Mouse (Mus musculus): Measurements from ENCODE around the gene Serpinb6b. TPM values are rescaled to one million over a fixed set of nuclear protein-coding genes. Genes with fewer than 3 reads are reported as not detected.
"Not testable (repeated sequence)": the region's sequence is repeated elsewhere in the genome, so short reads cannot be mapped to it uniquely, and the experiment has no call there.

Gene Serpinb6b
- polyA plus RNA-seq, 1 experiment = not detected

DNA sequence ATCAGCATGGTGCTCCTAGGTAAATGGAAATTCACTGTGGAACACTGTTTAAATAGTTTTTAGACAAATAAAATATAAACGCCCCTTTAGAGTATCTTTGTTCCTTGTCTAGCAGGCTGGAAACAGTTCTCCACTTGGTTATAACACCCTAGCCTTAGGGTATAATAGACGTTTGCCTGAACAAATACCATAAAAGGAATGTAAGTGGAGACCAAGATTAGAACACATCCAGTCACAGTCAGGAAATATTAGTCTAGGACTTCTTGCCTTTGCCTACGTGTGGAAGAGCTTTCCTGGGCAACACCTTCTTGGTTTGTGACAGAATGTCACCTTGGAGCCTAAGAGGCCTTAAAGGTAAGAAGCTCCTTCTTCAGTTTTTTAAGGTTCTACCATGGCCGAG lies 8.5 kb upstream of the Serpinb6b start:
- 67% methylated on average over 4 of the region's 4 CpGs for whole genome bisulfite sequencing
- Histone ChIP-seq H3K4me1 (ENCODE audit: control insufficient read depth, insufficient read depth, low read length) (no peaks in the 10 kb centered on the region), H3K4me3 (ENCODE audit: insufficient read depth, low read depth, low read length) (no peak overlapping the region)

GRCm38 (mm10) chr13:32957917-32958316 lies 7.1 kb upstream of the Serpinb6b start:
- 76% methylated on average over 4 of the region's 4 CpGs for WGBS
- Histone ChIP-seq H3K4me3 (ENCODE audit: insufficient read depth, low read depth, low read length) (no peak overlapping the region), H3K27ac (ENCODE audit: insufficient read depth, low read depth, low read length) (no peak overlapping the region), H3K4me1 (ENCODE audit: control insufficient read depth, insufficient read depth, low read length) (no peaks in the 10 kb centered on the region)
- no peak for TF ChIP-seq POLR2A (IDR thresholded peaks at IDR 0.05; ENCODE audit: insufficient read depth, low read depth, low read length)
- no peak for TF ChIP-seq CTCF (IDR thresholded peaks at IDR 0.05; ENCODE audit: insufficient read depth, low read depth, low read length)

More for the DNA sequence above, 8.5 kb upstream of the Serpinb6b start:
- no peak overlapping the region for H3K27ac ChIP-seq (ENCODE audit: insufficient read depth, low read depth, low read length)
- TF ChIP-seq POLR2A (IDR thresholded peaks at IDR 0.05; ENCODE audit: insufficient read depth, low read depth, low read length) = no peak
- no peak for TF ChIP-seq CTCF (IDR thresholded peaks at IDR 0.05; ENCODE audit: insufficient read depth, low read depth, low read length)

DNA sequence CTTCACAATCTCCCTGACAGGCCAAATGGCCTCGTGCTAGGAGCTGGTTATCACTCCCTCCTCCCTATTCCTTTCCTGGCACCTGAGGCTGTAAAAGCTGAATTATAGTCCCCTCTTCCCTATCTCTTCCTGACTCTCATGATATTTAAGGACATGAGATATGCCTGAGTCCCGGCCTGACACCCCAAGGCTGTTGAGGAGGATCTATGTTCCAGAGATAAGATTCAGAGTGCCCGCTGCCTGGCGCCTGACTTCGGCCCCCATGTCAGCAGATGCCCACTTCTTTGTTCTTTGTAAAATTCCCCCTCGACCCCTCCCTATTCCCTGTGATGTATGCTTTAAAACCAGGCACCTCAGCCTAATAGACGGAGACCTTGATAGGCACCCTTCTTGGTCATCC lies 6.5 kb upstream of the Serpinb6b start:
- not testable (repeated sequence) for H3K4me1 ChIP-seq (ENCODE audit: control insufficient read depth, insufficient read depth, low read length); H3K4me3 ChIP-seq (ENCODE audit: insufficient read depth, low read depth, low read length); H3K27ac ChIP-seq (ENCODE audit: insufficient read depth, low read depth, low read length)
- WGBS = 92% methylated on average over 7 of the region's 7 CpGs

GRCm38 (mm10) chr13:32963990-32964753 lies 837 bp upstream of the Serpinb6b start:
- 85% methylated on average over 9 of the region's 9 CpGs for WGBS
- H3K27ac ChIP-seq (ENCODE audit: insufficient read depth, low read depth, low read length) = no peak overlapping the region
- no peak overlapping the region for H3K4me3 ChIP-seq (ENCODE audit: insufficient read depth, low read depth, low read length)
- peaks cover 4% of the 10 kb centered on the region; the same call in 1 of the 2 replicates for H3K4me1 ChIP-seq (ENCODE audit: control insufficient read depth, insufficient read depth, low read length)
- TF ChIP-seq CTCF (IDR thresholded peaks at IDR 0.05; ENCODE audit: insufficient read depth, low read depth, low read length) = no peak
- no peak for TF ChIP-seq POLR2A (IDR thresholded peaks at IDR 0.05; ENCODE audit: insufficient read depth, low read depth, low read length)

- Histone ChIP-seq H3K4me3 (ENCODE audit: insufficient read depth, low read depth, low read length) (no peak overlapping the region), H3K27ac (ENCODE audit: insufficient read depth, low read depth, low read length) (no peak overlapping the region), H3K4me1 (ENCODE audit: control insufficient read depth, insufficient read depth, low read length) (peaks cover 4% of the 10 kb centered on the region; the same call in 1 of the 2 replicates)
- WGBS = 78% methylated on average over 5 of the region's 5 CpGs
- no peak for TF ChIP-seq CTCF (IDR thresholded peaks at IDR 0.05; ENCODE audit: insufficient read depth, low read depth, low read length)
- no peak for TF ChIP-seq POLR2A (IDR thresholded peaks at IDR 0.05; ENCODE audit: insufficient read depth, low read depth, low read length)
Measured at GRCm38 (mm10) chr13:32966116-32966515, 1.1 kb downstream of the Serpinb6b start.

DNA sequence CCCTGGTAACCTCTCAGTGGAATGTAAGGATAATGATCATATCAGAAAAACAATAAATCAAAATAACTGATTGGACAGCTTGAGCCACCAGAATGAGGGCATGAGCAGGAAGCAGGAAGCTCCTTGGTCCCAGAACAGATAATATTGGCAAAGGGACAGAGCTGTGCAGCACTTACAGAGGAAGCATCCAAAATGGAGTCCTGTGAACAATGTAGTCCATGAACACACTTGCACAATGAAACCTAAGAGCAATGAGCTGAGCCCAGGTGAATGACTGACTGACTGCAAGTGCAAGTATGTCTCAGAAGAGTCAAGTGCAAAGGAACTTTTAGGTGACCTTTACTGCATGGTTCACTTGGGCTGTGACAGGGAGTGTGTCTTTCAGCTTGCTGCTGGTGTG lies 2.2 kb downstream of the Serpinb6b start:
- Histone ChIP-seq H3K27ac (ENCODE audit: insufficient read depth, low read depth, low read length) (no peak overlapping the region), H3K4me1 (ENCODE audit: control insufficient read depth, insufficient read depth, low read length) (peaks cover 4% of the 10 kb centered on the region; the same call in 1 of the 2 replicates), H3K4me3 (ENCODE audit: insufficient read depth, low read depth, low read length) (no peak overlapping the region)
- TF ChIP-seq CTCF (IDR thresholded peaks at IDR 0.05; ENCODE audit: insufficient read depth, low read depth, low read length) (no peak), POLR2A (IDR thresholded peaks at IDR 0.05; ENCODE audit: insufficient read depth, low read depth, low read length) (no peak)

DNA sequence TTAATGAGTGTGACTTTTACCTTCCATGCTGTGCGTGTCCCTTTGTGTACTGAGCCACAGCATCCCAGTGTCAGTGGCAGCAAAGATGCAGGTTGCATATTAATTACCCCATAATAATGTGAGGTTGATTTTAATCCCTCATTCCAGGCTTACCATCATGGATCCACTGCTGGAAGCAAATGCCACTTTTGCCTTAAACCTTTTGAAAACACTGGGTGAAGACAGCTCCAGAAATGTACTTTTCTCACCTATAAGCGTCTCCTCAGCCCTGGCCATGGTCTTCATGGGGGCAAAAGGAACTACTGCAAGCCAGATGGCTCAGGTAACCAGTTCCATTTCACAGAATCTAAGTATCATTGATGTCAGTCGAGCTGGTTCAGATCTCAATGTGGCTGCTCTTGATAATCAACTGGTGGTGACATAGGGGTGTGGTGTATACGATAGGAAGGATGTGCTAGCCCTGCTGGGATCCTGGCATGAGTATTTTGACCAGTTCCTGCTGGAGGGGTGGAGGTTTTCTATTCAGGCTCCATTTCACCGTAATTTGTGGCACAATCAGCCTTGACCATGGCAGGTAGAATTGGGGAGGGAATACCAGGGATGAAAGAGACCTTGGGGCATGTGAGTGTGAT lies 3.5 kb downstream of the Serpinb6b start:
- WGBS = 79% methylated on average over 5 of the region's 5 CpGs
- no peak overlapping the region for H3K4me3 ChIP-seq (ENCODE audit: insufficient read depth, low read depth, low read length)
- peaks cover 4% of the 10 kb centered on the region; the same call in 1 of the 2 replicates for H3K4me1 ChIP-seq (ENCODE audit: control insufficient read depth, insufficient read depth, low read length)
- no peak overlapping the region for H3K27ac ChIP-seq (ENCODE audit: insufficient read depth, low read depth, low read length)
- TF ChIP-seq POLR2A (IDR thresholded peaks at IDR 0.05; ENCODE audit: insufficient read depth, low read depth, low read length) (no peak), CTCF (IDR thresholded peaks at IDR 0.05; ENCODE audit: insufficient read depth, low read depth, low read length) (no peak)

DNA sequence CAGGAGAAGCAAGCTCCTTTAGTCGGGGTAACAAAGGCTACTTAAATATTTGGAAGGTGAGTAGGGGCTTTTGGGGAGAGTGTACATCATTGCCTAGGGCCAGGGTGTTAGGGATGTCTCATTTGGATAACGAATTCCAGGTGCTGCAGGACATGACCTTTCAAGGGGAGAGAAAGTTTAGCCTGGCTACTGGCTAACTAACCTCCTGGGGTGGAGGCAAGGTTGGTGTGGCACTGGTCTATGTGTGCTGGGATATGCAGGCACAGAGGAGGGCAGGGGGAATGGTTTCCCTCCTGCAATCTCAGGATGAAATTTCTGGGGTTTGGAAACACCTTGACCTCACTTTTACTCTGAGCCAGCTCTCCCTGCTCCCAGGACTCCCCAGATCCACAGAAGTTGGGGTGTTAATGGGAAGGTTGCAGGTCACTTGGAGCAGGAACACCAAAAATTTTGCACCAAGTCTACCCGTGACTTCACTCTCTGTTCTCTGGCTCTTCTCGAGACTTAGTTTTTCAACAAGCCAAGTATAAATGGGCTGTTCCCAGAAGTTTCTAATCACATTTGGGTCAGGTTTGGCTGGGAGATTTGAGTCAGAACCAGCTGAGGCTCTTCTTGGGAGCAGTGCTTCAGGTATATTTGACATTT lies 4.1 kb downstream of the Serpinb6b start:
- Histone ChIP-seq H3K4me3 (ENCODE audit: insufficient read depth, low read depth, low read length) (no peak overlapping the region), H3K27ac (ENCODE audit: insufficient read depth, low read depth, low read length) (no peak overlapping the region), H3K4me1 (ENCODE audit: control insufficient read depth, insufficient read depth, low read length) (peaks cover 4% of the 10 kb centered on the region; the same call in 1 of the 2 replicates)
- TF ChIP-seq CTCF (IDR thresholded peaks at IDR 0.05; ENCODE audit: insufficient read depth, low read depth, low read length) (no peak), POLR2A (IDR thresholded peaks at IDR 0.05; ENCODE audit: insufficient read depth, low read depth, low read length) (no peak)
- WGBS = 84% methylated on average over 4 of the region's 4 CpGs

GRCm38 (mm10) chr13:32969641-32970040 lies 4.6 kb downstream of the Serpinb6b start:
- 94% methylated on average over 1 of the region's 1 CpGs for WGBS
- H3K4me1 ChIP-seq (ENCODE audit: control insufficient read depth, insufficient read depth, low read length) = peaks cover 4% of the 10 kb centered on the region; the same call in 1 of the 2 replicates

More at GRCm38 (mm10) chr13:32969641-32970040, 4.6 kb downstream of the Serpinb6b start:
- no peak overlapping the region for H3K27ac ChIP-seq (ENCODE audit: insufficient read depth, low read depth, low read length)
- TF ChIP-seq POLR2A (IDR thresholded peaks at IDR 0.05; ENCODE audit: insufficient read depth, low read depth, low read length) = no peak
- no peak overlapping the region for H3K4me3 ChIP-seq (ENCODE audit: insufficient read depth, low read depth, low read length)

All from olfactory bulb, adult 2 months (tissue).